Mouse (Mus musculus): ENCODE data around the gene Timm8a2.

DNA sequence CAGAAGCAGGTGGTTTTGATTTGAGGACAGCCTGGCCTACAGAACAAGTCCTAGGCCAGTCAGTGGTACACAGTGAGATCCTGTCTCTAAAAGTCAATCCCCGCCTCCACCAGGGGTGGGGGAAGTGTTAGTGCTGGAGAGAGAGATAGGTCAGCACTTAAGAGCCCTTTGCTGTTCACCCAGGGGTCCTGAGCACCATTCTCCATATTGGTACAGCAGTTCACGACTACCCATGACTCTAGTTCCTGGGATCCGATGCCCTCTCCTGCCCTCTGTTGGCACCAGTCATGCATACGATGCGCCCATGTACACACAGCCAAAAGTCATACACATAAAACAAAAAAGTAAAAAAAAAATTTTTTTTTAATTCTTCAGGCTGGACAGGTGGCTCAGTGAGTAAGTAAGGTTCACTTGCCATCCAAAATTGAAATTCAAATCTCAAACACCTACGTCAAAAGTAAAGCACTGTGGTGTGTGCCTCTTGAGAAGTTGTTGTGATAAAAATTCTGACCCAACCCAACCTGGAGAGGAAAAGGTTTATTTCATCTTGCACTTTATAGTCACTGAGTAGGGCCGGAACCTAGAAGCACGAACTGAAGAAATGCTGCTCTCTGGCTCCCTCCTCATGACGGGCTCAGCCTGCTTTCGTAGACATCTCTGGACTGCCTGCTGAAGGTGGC, 28.1 kb downstream of the Timm8a2 start:
- TF ChIP-seq CTCF (IDR thresholded peaks at IDR 0.05; ENCODE audit: borderline replicate concordance, extremely low read depth, insufficient read depth, insufficient read length) (no peak), POLR2A (IDR thresholded peaks at IDR 0.05; ENCODE audit: borderline replicate concordance, extremely low read depth, insufficient read depth, insufficient read length, poor library complexity, severe bottlenecking) (no peak)

Measured in brain, embryonic 14.5 days (tissue).